Comparison of ENCODE assay signal across 8 mouse cellular contexts in genomic region chr15:96696486-96697284, GRCm38 (mm10). TPM values are rescaled to one million over a fixed set of nuclear protein-coding genes. Genes with fewer than 3 reads are reported as not detected.
DNase-seq lines count a peak whose midpoint lies in the region; ATAC-seq and TF ChIP-seq lines count a peak whose summit lies in the region.

No protein-coding gene starts in this region.

- peak overlapping the region; percentile 90 for H3K4me2 ChIP-seq in CH12.LX (ENCODE audit: insufficient read depth, low read depth, poor library complexity, severe bottlenecking)
- H3K4me2 ChIP-seq in heart, embryonic 12.5 days, result peak overlapping the region; percentile 79
- H3K4me2 ChIP-seq in liver, embryonic 15.5 days, result peak overlapping the region; percentile 93

- no peaks in the 10 kb centered on the region for H3K9me3 ChIP-seq in CH12.LX (replicated peaks; ENCODE audit: low read length)
- no peaks in the 10 kb centered on the region for H3K9me3 ChIP-seq in heart, embryonic 12.5 days (replicated peaks)
- H3K9me3 ChIP-seq in liver, embryonic 15.5 days (replicated peaks), result no peaks in the 10 kb centered on the region

- no peak for TF ChIP-seq POLR2A in CH12.LX (IDR thresholded peaks at IDR 0.05; ENCODE audit: low read depth, low read length)

- H3K27me3 ChIP-seq in CH12.LX (replicated peaks), result peaks cover 7% of the 10 kb centered on the region
- H3K27me3 ChIP-seq in heart, embryonic 12.5 days (replicated peaks), result no peaks in the 10 kb centered on the region
- peaks cover 5% of the 10 kb centered on the region; the same call in 1 of the 2 replicates for H3K27me3 ChIP-seq in liver, embryonic 15.5 days

- H3K9ac ChIP-seq in CH12.LX (ENCODE audit: insufficient read depth, low read depth), result peak overlapping the region; percentile 81
- peak overlapping the region; percentile 99 for H3K9ac ChIP-seq in heart, embryonic 12.5 days
- peak overlapping the region; percentile 97; the same call in 1 of the 2 replicates for H3K9ac ChIP-seq in liver, embryonic 15.5 days

- TF ChIP-seq CTCF in CH12.LX (conservative IDR thresholded peaks at IDR 0.05 in 1 of 2, IDR thresholded peaks at IDR 0.05 in 1 of 2; ENCODE audit: low read depth in 2 of 2, low read length in 2 of 2), result no peak

- TF ChIP-seq RAD21 in CH12.LX (IDR thresholded peaks at IDR 0.05; ENCODE audit: low read depth, low read length), result no peak

- dilution Hi-C loops in CH12.LX (cut with MboI; ENCODE audit: extremely low pct_ligation_motif_present, extremely low pct_unique_long_range_greater_than_20kb, low sequenced_read_pairs), result no loop called here

- peaks cover 2 to 50% of the 10 kb centered on the region in 2 experiments; a peak in 3 of 4 replicates for H3K4me1 ChIP-seq in CH12.LX (ENCODE audit: control insufficient read depth in 1 of 2, insufficient read depth in 2 of 2)
- peaks cover 57% of the 10 kb centered on the region for H3K4me1 ChIP-seq in heart, embryonic 12.5 days (replicated peaks)
- peaks cover 48% of the 10 kb centered on the region for H3K4me1 ChIP-seq in liver, embryonic 15.5 days (replicated peaks)

- H3K36me3 ChIP-seq in CH12.LX (replicated peaks in 1 of 2; ENCODE audit: control insufficient read depth in 1 of 2, insufficient read depth in 1 of 2, low read length in 1 of 2), result peaks cover 57 to 69% of the 10 kb centered on the region in 2 experiments
- H3K36me3 ChIP-seq in heart, embryonic 12.5 days, result peaks cover 65% of the 10 kb centered on the region
- peaks cover 69% of the 10 kb centered on the region for H3K36me3 ChIP-seq in liver, embryonic 15.5 days (replicated peaks)

- ATAC-seq in heart, embryonic 12.5 days (ENCODE audit: insufficient number of reproducible peaks, low FRiP score), result no peak
- ATAC-seq in liver, embryonic 15.5 days (ENCODE audit: insufficient read depth), result no peak

- H3K4me3 ChIP-seq in CH12.LX (replicated peaks in 1 of 3; ENCODE audit: low read depth in 2 of 3, low read length in 2 of 3, poor library complexity in 1 of 3), result peak overlapping the region; percentile 82 to 89 (median 87)
- peak overlapping the region; percentile 75 for H3K4me3 ChIP-seq in heart, embryonic 12.5 days
- H3K4me3 ChIP-seq in liver, embryonic 15.5 days (replicated peaks), result peak overlapping the region; percentile 92

- no peak for TF ChIP-seq EP300 in CH12.LX (IDR thresholded peaks at IDR 0.05; ENCODE audit: low read length)

- no peak overlapping the region for H3K27ac ChIP-seq in CH12.LX (ENCODE audit: insufficient read depth, low read depth)
- H3K27ac ChIP-seq in heart, embryonic 12.5 days (ENCODE audit: poor library complexity, severe bottlenecking), result peak overlapping the region; percentile 47
- H3K27ac ChIP-seq in liver, embryonic 15.5 days (replicated peaks), result peak overlapping the region; percentile 29

- DNase-seq in cerebellum, adult 9-10 months, result peak; percentile 51
- DNase-seq in cerebellum, postnatal 36 days, result no peak
- DNase-seq in CH12.LX (ENCODE audit: extremely low read depth), result peak; percentile 41
- DNase-seq in ovary, postnatal 14 days (ENCODE audit: low spot score), result no peak
- DNase-seq in adrenal gland, postnatal 14 days, result no peak
- DNase-seq in cerebellum, adult 18-20 months, result no peak

- 69% methylated on average over 13 of the region's 13 CpGs for WGBS in heart, embryonic 12.5 days
- 65% methylated on average over 13 of the region's 13 CpGs for WGBS in liver, embryonic 15.5 days (ENCODE audit: insufficient replicate concordance)

- in situ Hi-C loops in CH12.LX (cut with MboI; ENCODE audit: low pct_ligation_motif_present, low pct_unique_long_range_greater_than_20kb, low sequenced_read_pairs), result loop anchor here (25.0 kb wide), 1 partner anchor 241 kb away; no protein-coding TSS in a partner anchor

- peaks cover 41% of the 10 kb centered on the region for H3K79me2 ChIP-seq in CH12.LX (replicated peaks; ENCODE audit: control insufficient read depth, extremely low read depth, insufficient read depth, poor library complexity, severe bottlenecking)

TF ChIP-seq in CH12.LX, 34 proteins besides CTCF, POLR2A, EP300 and RAD21:
- TF ChIP-seq SIN3A (IDR thresholded peaks at IDR 0.05; ENCODE audit: low read length) (peak; percentile 59; the same call in 1 of the 2 replicates), POLR2AphosphoS2 (IDR thresholded peaks at IDR 0.05; ENCODE audit: low read depth, low read length) (no peak), JUN (IDR thresholded peaks at IDR 0.05; ENCODE audit: insufficient read depth, low read depth, low read length) (no peak), CHD1 (IDR thresholded peaks at IDR 0.05; ENCODE audit: low read depth, low read length) (peak; percentile 91), GABPA (IDR thresholded peaks at IDR 0.05; ENCODE audit: insufficient replicate concordance, low read depth, low read length) (no peak), ZMIZ1 (IDR thresholded peaks at IDR 0.05; ENCODE audit: low read depth, low read length) (0 out of 2 replicates have a peak, but pooled peaks have one; percentile 47), MEF2A (IDR thresholded peaks at IDR 0.05; ENCODE audit: borderline replicate concordance, low read depth, low read length) (0 out of 2 replicates have a peak, but pooled peaks have one; percentile 19), ZNF384 (IDR thresholded peaks at IDR 0.05; ENCODE audit: low read depth, low read length) (peak; percentile 13; the same call in 1 of the 2 replicates)

RNA-seq across cellular contexts. Expression of gene Slc38a2, which starts 2.8 kb away (rescaled TPM):
- total RNA-seq in CH12.LX (2012; rRNA removed) (35.5 and 41.4 TPM in 2 replicates), CH12.LX (2014; rRNA removed) (53.6 and 59.3 TPM in 2 replicates)
- 57.5 and 70.5 TPM in 2 replicates for polyA plus RNA-seq in CH12.LX (2012; ENCODE audit: insufficient read length, low read depth)
- 154 and 161 TPM in 2 replicates for polyA plus RNA-seq in heart, embryonic 12.5 days (2016; fragmentation: Nextera tagmentation; extraction: Ambion mirVana)
- polyA plus RNA-seq in liver, embryonic 15.5 days (2015; fragmentation: Nextera tagmentation; extraction: Ambion mirVana), result 33.8 and 33.9 TPM in 2 replicates
- total RNA-seq in adrenal gland, postnatal 14 days (2021), result 145 and 167 TPM in 2 replicates

RNA-seq across cellular contexts. Expression of gene Slc38a1, which starts 54.0 kb away (rescaled TPM):
- total RNA-seq in CH12.LX (2012; rRNA removed) (39.1 and 39.4 TPM in 2 replicates), CH12.LX (2014; rRNA removed) (18.8 and 22.5 TPM in 2 replicates)
- 70.3 and 79.0 TPM in 2 replicates for polyA plus RNA-seq in CH12.LX (2012; ENCODE audit: insufficient read length, low read depth)
- polyA plus RNA-seq in heart, embryonic 12.5 days (2016; fragmentation: Nextera tagmentation; extraction: Ambion mirVana), result 93.0 and 99.8 TPM in 2 replicates
- 14.5 and 18.2 TPM in 2 replicates for polyA plus RNA-seq in liver, embryonic 15.5 days (2015; fragmentation: Nextera tagmentation; extraction: Ambion mirVana)
- total RNA-seq in adrenal gland, postnatal 14 days (2021), result 43.1 and 51.9 TPM in 2 replicates

Comparison
In these comparisons a context has a peak if more than half of its experiments do, and no peak if none do; other contexts are left out.
1. DNase-seq: peak in cerebellum, adult 9-10 months (single experiment) and CH12.LX (single experiment); none in cerebellum, postnatal 36 days (0 of 2), ovary, postnatal 14 days (single experiment), adrenal gland, postnatal 14 days (single experiment) and cerebellum, adult 18-20 months (0 of 2).
2. Peak in every context shown above with its lines, with median percentiles within 50 percentile points of each other: H3K4me2 ChIP-seq, H3K4me3 ChIP-seq and H3K9ac ChIP-seq.